Mouse (Mus musculus) gastrocnemius, postnatal 4 days (tissue): Measurements from ENCODE around the gene Scarb1. TPM values are rescaled to one million over a fixed set of nuclear protein-coding genes. Genes with fewer than 3 reads are reported as not detected.

Experiments used
- DNase-seq, 2 experiments: peaks; one replicate each; pipeline ENCODE4 v3.0.0; 2021 to 2022; ENCODE audit warnings: low spot score in 2 of 2, mixed read lengths in 2 of 2
- total RNA-seq, 2 experiments: library from RNA; stranded (reverse); gene quantifications; 2 replicates each; pipeline ENCODE4 v1.2.3; 2021

Scarb1 gene
- total RNA-seq, 2 experiments from 2014 or later, result 49.4 to 54.6 TPM

DNA sequence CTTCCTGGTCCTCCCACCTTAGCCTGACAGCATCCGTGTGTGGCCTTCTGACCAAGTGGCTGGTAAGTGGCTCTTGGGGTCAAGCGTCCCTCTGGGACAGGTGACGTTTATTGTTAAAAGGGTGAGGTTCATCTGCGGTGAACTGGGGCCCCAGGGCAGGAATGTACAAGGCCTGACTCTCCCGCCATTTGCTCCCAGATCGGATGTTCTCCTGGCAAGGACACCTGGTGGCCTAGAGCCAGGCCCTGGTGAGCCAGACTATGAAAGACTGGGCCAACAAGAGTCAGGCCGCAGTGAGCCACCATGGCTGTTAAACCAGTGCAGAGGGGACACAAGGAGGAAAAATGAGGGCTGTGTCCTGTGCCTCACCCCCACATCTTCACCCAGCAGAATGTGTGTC lies 98.8 kb downstream of the Scarb1 start:
- peak in 1 of 2 experiments; percentile 52 for DNase-seq

DNA sequence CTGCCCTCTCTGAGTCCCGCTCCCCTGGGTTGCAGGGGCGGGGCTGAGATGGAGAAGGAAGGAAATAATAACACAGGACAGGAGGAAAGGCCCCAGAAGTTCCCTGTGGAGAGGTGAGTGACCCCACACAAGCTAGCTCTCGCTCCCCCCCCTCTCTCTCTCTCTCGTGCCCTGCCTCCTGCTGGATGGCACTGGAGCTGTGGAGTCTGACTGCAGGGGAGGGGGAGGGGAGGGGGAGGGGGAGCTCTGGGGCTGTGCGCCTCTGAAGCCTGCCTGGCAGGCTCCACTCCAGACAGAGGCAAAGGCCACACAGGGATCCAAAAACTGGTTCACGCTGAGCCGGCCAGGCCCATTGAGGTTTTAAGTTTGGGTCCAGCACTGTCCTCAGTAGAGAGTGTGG lies 99.3 kb downstream of the Scarb1 start:
- no peak for DNase-seq

DNA sequence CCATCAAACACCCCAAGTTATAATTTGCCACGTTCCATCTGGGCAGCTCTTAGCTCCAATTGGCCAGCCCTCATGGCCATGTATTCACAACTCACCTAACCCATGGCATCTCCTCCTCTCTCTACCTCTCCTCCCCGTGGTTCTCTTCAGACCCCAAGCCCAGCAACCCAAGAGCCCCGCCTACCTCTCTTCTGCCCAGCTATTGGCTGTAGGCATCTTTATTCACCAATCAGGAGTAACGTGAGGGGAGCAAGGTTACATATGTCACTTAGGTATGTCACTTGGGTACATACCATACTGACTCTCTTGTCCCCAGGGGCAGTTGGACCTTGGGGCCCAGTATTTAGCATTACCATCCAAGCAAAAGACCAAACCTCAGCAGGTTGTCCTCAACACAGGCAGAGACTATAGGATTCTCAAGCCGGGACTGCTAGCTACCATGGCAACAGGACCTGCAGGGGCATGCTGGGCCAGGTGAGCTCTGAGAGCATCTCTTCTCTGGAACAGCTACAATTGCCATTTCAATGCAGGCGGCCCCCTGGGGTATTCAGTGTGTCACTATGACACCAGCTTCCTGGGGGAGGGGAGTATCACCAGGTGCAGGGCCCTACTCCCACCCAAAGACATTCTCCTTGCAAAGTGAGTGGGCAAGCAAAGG lies 100.6 kb downstream of the Scarb1 start:
- DNase-seq, result no peak

DNA sequence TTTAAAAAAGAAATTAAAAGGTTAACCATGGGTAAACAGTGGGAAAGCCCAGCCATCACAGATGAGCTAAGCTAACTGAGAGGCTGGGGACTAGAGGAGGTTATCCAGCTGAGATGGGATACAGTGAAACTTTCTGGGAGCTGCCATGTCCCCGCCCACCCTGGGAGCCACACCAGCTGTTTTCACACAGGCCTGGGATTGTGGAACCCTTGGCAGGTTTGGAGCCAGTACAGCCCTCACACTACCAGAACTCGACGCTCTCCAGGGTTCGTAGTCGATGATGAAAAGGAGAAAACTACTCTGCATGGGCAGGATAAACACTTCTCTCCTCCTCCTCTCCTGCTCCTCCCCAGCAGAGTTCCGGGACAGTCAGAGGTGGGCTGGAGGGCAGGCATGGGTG lies 105.0 kb downstream of the Scarb1 start:
- DNase-seq, result peak in 1 of 2 experiments; percentile 77

DNA sequence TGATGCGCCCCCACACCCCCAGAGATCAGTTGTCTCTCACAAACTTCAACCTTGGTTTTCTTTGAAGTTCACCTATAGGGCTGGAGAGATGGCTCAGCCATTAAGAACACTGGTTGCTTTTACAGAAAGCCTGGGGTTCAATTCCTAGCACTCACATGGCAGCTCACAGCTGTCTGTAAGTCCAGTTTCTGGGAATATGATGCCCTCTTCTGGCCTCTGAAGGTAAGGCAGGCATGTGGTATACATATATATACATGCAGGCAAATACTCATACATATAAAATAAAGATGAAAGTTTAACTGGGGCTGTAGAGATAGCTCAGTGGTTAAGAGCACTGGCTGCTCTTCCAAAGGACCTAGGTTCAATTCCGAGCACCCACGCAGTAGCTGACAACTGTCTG lies 105.5 kb downstream of the Scarb1 start:
- no peak for DNase-seq

DNA sequence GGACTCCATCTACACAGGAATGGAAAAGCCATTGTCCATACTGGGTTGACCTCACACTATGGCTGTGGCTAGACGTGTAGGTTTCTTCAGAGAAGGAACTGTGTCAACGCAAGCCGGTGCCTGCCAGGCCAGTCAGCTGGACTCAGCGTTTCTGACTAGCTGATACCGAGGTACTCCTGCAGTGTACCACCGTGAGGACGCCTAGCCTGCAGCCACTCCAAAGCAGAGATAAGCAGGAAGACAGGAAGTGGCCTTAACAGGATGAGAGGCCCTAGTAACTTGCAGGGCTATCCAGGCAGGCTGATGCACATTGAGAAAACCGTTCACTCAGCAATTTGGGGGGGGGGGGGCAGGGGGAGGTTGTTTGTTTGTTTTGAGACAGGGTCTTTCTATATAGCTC lies 106.5 kb downstream of the Scarb1 start:
- no peak for DNase-seq

DNA sequence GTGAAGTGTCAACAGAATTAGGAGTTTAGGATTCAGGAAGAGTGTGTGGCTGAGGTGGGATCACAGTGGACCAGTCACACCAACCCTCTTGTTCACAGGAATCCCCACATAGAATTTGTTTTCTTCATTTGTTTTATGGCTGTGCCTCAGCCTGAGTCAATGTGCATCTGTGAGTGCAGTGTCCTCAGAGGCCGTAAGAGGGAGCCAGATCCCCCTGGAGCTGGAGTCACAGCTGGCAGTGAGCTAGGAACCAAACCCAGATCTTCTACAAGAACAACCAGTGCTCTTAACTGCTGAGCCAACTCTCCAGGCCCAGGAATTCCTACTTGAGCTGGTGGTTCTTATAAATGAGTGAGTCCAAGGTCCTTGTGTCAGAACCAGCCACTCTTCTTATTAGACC lies 107.4 kb downstream of the Scarb1 start:
- DNase-seq, result no peak

DNA sequence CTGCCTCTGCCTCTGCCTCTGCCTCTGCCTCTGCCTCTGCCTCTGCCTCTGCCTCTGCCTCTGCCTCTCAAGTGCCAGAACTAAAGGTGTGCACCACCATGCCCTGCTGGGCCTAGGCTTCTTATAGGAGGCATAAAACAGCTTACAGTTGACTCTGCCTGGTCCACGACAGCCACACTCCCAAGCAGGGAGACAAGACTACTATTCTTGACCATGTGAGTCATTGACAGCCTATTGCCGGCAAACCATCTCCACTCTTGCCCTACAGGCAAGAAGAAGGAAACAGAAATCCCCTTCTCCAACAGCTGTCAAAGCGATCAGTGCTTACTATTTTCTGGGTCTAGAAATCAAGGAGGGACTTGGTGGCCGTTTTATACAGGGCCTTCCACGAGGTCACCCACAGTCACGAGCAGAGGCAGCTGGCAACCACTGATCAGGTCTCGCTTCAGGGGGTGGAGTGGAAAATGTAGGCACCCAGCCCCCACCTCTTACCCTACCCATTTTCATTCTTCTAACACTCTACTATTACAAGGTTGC lies 108.4 kb downstream of the Scarb1 start:
- no peak for DNase-seq

DNA sequence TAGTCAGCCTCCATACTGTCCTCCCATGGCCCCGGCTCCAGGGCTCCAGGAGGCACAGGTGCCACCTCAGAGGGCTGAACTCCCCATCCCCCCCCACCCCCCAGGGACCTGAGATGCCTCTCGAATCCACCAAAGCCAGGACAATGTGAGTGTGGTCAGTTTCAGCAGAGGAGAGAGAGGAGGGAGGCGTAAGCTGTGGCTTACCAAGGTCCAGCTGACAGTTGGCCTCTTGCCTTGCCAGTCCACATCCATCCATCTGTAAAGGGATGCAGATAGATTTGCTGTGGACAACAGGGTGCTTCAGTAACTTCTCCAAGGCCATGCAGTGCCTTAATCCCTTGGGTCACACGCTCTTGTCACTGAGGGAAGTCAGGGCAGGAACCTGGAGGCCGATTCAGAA lies 110.4 kb downstream of the Scarb1 start:
- no peak for DNase-seq

DNA sequence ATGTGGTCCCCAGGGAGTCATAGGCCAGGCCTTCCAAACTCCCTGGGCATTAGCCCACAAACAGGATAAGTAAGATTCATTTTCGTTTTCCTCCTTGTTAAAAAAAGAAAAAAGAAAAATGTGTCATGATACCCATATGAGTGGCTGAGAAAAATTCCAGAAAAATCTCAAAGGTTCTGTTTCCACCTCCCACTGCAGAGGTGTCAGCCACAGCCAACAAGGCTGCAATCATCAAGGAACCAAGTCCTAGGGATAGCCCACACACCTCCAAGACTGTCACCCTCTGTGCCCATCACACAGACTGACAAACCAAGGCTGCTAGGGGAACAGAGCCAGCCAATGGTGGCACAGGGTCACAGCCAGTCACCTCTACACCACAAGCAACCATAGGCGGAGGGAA lies 111.8 kb downstream of the Scarb1 start:
- no peak for DNase-seq

DNA sequence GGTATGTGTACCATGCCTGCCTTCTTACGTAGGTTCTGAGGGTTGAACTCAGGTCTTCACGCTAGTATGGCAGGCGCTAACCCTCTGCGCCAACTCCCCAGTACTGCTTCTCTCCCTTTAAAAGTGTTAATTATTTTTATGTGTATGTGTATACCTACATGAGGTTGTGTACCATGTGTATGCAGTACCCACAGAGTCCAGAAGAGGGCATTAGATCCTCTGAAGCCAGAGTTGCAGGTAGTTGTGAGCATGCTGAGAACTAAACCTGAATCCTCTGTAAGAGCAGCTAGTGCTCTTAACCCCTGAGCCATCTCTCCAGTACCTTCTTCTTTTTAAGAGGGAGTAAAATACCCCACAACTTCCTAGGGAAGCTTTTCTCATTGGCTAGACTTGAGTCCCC lies 113.2 kb downstream of the Scarb1 start:
- no peak for DNase-seq

Other genes starting within 250 kb of the Scarb1 start
- 100 to 1,000 TPM; 168 to 179 TPM for gene Ncor2, start 161.9 kb downstream of the Scarb1 start, total RNA-seq
- gene Gm10382, start 48.2 kb upstream of the Scarb1 start, total RNA-seq, result not detected
- gene Ubc, start 49.1 kb upstream of the Scarb1 start, total RNA-seq, result 100 to 1,000 TPM; 650 to 744 TPM
- 1 to 10 TPM; 6.8 to 7.8 TPM for gene Dhx37, start 93.0 kb upstream of the Scarb1 start, total RNA-seq
- 10 to 100 TPM; 10.4 to 12.0 TPM for gene Bri3bp, start 100.5 kb upstream of the Scarb1 start, total RNA-seq
- gene Aacs, start 134.7 kb upstream of the Scarb1 start, total RNA-seq, result 10 to 100 TPM; 11.6 to 13.7 TPM
- under 1 TPM; 0.32 to 0.39 TPM for gene Tmem132b, start 190.7 kb upstream of the Scarb1 start, total RNA-seq